Mouse (Mus musculus) intestine, postnatal 0 days (tissue): Measurements from ENCODE around the gene Mfsd12. TPM values are rescaled to one million over a fixed set of nuclear protein-coding genes. Genes with fewer than 3 reads are reported as not detected.

Experiments
- ATAC-seq: fragments of 200-750 bp; cut with Nextera tagmentation; 2 replicates; pipeline ENCODE4 v1.8.0; 2017; ENCODE audit warnings: mild to moderate bottlenecking, moderate TSS enrichment, moderate library complexity
- H3K27ac ChIP-seq: fragments of 300-500 bp; sonication (generic); 2 replicates; pipeline ENCODE4 v1.5.1; 2014; ENCODE audit warnings: mild to moderate bottlenecking, low read depth, low read length, moderate library complexity
- H3K27me3 ChIP-seq: fragments of 300-500 bp; sonication (generic); replicated peaks from 2 replicates; pipeline ENCODE4 v1.6.1; 2014; ENCODE audit warnings: low read length, mixed read lengths; ENCODE audit not compliant: control insufficient read depth, insufficient read depth
- H3K36me3 ChIP-seq: fragments of 300-500 bp; sonication (generic); 2 replicates; pipeline ENCODE4 v1.6.1; 2014; ENCODE audit warnings: mild to moderate bottlenecking, moderate library complexity; ENCODE audit not compliant: control insufficient read depth, insufficient read depth
- H3K4me1 ChIP-seq: fragments of 300-500 bp; sonication (generic); replicated peaks from 2 replicates; pipeline ENCODE4 v1.6.1; 2014; ENCODE audit warnings: antibody characterized with exemption, low read length, mixed read lengths; ENCODE audit not compliant: control insufficient read depth, insufficient read depth
- H3K4me2 ChIP-seq: fragments of 300-500 bp; sonication (generic); replicated peaks from 2 replicates; pipeline ENCODE4 v1.6.1; 2014; ENCODE audit warnings: low read depth, mild to moderate bottlenecking, moderate library complexity
- H3K4me3 ChIP-seq: fragments of 300-500 bp; sonication (generic); 2 replicates; pipeline ENCODE4 v1.5.1; 2014; ENCODE audit warnings: low read depth, low read length
- H3K9ac ChIP-seq: fragments of 300-500 bp; sonication (generic); 2 replicates; pipeline ENCODE4 v1.6.1; 2014; ENCODE audit warnings: mild to moderate bottlenecking, low read depth, low read length
- H3K9me3 ChIP-seq: fragments of 300-500 bp; sonication (generic); 2 replicates; pipeline ENCODE4 v1.6.1; 2016; ENCODE audit warnings: mixed run types; ENCODE audit not compliant: control insufficient read depth
- CTCF ChIP-seq: sonication (generic); IDR thresholded peaks from 2 replicates; pipeline ENCODE4 v1.5.1; 2016; ENCODE audit warnings: low read depth, mild to moderate bottlenecking, control low read depth, antibody characterized with exemption, moderate library complexity
- WGBS: fragments of 180-500 bp; shearing (Covaris S2); extraction: QIAGEN DNeasy Blood & Tissue Kit; methylation state at CpG from one replicate; pipeline ENCODE4 v1.1.7; 2014; 5-methylcytosine and 5-hydroxymethylcytosine counted together
- polyA plus RNA-seq: library from polyadenylated mRNA; unstranded; fragments of >200 nt; fragmentation: Nextera tagmentation; extraction: Ambion mirVana; gene quantifications from 2 replicates; pipeline ENCODE4 v1.2.1, GENCODE M21; 2015

The Mfsd12 gene
- polyA plus RNA-seq, 1 experiment from 2014 or later, result 29.6 TPM

DNA sequence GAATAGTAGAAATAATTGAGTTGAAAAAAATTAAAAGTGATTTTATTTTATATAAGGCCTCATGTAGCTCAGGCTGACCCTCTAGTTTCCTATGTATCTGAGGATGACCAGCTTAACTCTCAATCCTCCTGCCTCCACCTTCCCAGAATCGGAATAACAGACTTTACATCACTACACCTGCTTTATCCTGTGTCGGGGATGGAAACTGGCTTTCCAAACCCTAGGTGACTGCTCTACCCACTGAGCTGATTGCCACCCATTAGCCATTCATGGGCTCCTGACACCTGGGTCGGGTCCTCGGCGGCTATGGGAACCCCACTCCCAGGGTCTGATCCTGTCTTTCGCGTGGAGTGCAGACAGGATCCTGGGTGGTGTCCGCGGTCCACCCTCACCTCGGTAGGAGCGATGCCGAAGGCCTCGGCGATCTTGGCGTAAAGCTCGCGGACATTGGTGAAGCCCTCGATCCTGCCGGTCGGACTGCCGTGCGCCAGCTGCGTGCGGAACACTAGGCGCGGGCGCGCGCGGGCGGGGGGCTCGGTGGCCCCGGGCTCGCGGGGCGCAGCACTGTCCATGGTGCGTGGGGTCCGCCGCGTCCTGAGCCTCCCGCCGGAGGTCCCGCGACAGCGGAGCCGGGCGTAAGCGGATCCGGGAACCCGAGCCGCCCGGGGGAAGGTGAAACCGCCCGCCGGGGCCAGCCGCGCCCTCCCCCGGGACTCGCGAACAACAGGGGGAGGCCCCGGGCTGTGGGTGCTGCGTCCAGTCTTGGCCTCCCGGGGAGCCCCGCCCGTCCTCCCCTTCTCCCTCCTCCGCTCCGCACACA lies 14.4 kb upstream of the Mfsd12 start, which contains the start of gene Gipc3:
Gipc3 (minus strand) TSS at position 581 of the 820 bp plus-strand sequence.
- peak within 1 kb of the TSS; percentile 94 for H3K4me2 ChIP-seq
- TF ChIP-seq CTCF, result 0 out of 2 replicates have a peak, but pooled peaks have one; percentile 1
- 0 out of 2 replicates have a peak, but pooled peaks cover 2% of the 10 kb centered on the region for H3K4me1 ChIP-seq
- no peak for ATAC-seq
- H3K27ac ChIP-seq, result no peak within 1 kb of the TSS
- H3K4me3 ChIP-seq, result peak within 1 kb of the TSS; percentile 53
- peaks cover 5% of the 10 kb centered on the region; the same call in 1 of the 2 replicates for H3K36me3 ChIP-seq
- H3K9ac ChIP-seq, result peak within 1 kb of the TSS; percentile 59
- WGBS, result 5% methylated on average over 51 of the region's 67 CpGs
- H3K9me3 ChIP-seq, result no peaks in the 10 kb centered on the region
- H3K27me3 ChIP-seq, result peaks cover 14% of the 10 kb centered on the region

DNA sequence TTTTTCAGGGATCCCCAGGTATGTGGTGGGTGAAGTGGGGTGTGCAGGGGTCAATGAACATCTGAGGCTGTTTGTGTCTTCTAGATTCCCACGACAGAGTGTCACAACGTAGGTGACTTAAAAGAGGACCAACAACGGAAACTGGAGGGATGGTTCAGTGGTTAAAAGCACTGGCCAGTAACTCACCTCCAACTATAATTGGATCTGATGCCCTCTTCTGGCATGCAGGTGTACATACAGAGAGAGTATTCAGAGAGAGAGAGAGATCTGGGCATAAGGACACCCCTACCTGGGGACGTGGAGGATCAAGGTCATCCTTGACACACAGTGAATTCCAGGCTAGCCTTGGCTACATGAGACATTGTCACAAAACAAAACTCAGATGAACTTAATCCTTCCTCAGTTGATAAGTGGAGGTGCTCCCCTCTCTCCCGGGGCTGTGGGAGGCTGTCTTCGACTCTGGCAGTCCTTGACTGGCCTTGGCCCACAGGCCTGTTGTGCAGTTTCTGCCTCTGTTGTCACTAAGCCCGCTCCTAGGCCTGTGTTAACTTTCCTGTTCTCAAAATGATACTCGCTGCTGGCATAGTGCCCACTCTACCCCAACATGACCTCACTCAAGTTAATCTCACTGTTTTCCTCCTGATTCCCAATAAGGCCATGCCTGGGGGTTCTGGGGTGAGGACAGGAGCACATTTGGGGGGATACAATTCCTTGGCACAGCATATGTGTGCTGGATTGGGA lies 12.7 kb upstream of the Mfsd12 start:
- 46% methylated on average over 8 of the region's 8 CpGs for WGBS
- Histone ChIP-seq H3K27ac (no peak overlapping the region), H3K9me3 (no peaks in the 10 kb centered on the region), H3K27me3 (peaks cover 14% of the 10 kb centered on the region), H3K36me3 (peaks cover 13% of the 10 kb centered on the region; the same call in 1 of the 2 replicates), H3K4me2 (no peak overlapping the region), H3K9ac (no peak overlapping the region), H3K4me1 (0 out of 2 replicates have a peak, but pooled peaks cover 2% of the 10 kb centered on the region), H3K4me3 (no peak overlapping the region)
- TF ChIP-seq CTCF, result peak; percentile 64
- no peak for ATAC-seq

DNA sequence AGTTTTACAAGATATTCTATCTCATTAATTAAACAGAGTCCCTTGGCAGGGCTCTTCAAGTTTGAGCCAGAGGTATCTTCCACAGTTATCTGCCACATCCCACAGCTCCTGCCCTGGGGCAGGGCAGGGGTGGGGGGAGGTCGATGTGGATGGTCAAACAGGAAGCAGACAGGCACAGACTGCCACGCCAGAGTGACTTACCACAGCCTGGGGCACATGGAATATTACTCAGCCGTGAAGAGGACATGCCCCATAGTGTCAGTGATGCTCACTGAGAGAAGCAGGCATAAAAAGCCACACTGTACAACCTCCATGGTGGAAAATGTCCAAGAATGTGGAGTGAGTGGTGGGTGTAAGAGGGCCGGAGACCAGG lies 12.1 kb upstream of the Mfsd12 start:
- Histone ChIP-seq H3K36me3 (peaks cover 13% of the 10 kb centered on the region; the same call in 1 of the 2 replicates), H3K4me1 (0 out of 2 replicates have a peak, but pooled peaks cover 2% of the 10 kb centered on the region), H3K27ac (no peak overlapping the region), H3K27me3 (peaks cover 14% of the 10 kb centered on the region), H3K9me3 (no peaks in the 10 kb centered on the region), H3K9ac (no peak overlapping the region), H3K4me2 (no peak overlapping the region), H3K4me3 (no peak overlapping the region)
- ATAC-seq, result no peak
- no peak for TF ChIP-seq CTCF
- 85% methylated on average over 4 of the region's 4 CpGs for WGBS

DNA sequence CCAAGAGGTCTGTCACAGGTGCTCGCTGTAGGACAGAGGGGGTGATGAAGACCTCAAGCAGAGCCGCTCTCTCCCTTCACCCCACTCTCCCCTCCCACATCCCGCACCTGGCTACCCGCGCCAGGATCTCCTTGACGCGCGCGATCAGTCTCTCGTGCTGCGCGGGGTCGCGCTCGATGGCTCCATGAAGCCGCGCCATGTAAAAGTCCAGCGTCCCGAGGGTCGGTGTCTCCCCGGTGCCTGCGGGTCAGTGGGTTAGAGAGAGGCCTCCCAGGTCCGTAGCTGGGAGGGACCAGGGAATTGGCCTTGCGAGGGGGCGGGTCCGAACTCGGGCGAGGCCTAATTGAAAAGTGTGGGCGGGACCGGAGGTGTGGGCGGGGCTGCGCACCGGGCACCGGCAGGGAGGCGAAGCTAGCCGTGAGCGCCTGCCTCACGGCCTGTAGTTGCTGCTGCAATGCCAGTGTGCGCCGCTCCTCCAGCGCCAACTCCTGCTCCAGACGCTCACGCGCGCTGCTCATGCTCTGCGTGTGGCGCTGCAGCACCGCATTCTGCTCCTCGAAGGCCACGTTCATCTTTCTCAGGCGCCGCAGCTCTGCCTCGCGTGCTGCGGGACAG lies 10.7 kb upstream of the Mfsd12 start:
- Histone ChIP-seq H3K27me3 (peaks cover 14% of the 10 kb centered on the region), H3K4me3 (peak overlapping the region; percentile 27; the same call in 1 of the 2 replicates), H3K9me3 (no peaks in the 10 kb centered on the region), H3K27ac (no peak overlapping the region), H3K36me3 (peaks cover 13% of the 10 kb centered on the region; the same call in 1 of the 2 replicates), H3K9ac (0 out of 2 replicates have a peak overlapping the region, but pooled peaks have one; percentile 13), H3K4me1 (no peaks in the 10 kb centered on the region), H3K4me2 (peak overlapping the region; percentile 67)
- peak; percentile 70 for TF ChIP-seq CTCF
- ATAC-seq, result peak; percentile 46
- 13% methylated on average over 55 of the region's 55 CpGs for WGBS

DNA sequence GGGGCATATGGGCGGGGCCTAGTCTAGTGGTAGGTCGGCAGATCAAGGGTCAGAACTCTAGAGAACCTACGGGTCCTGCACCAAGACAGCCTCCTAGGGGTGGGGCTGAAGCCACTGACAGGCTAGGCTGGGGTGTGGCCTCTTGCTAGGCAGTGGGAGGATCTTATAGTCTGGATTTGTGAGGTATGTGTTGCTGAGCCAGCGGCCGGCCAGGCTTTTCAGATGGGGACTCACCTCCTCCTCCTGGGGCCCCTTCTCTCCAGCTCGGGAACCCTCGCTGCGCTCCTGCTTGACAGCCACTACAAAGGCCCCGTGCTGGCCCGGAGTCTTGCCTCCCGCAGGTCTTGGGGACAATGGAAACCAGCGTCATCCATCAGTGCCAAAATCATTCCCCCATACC lies 8.1 kb upstream of the Mfsd12 start:
- H3K27me3 ChIP-seq, result no peaks in the 10 kb centered on the region
- no peak for TF ChIP-seq CTCF
- no peak for ATAC-seq
- H3K4me1 ChIP-seq, result no peaks in the 10 kb centered on the region
- 0 out of 2 replicates have a peak overlapping the region, but pooled peaks have one; percentile 73 for H3K9ac ChIP-seq
- 4% methylated on average over 12 of the region's 12 CpGs for WGBS
- H3K27ac ChIP-seq, result no peak overlapping the region; the same call in 1 of the 2 replicates
- H3K4me3 ChIP-seq, result peak overlapping the region; percentile 76
- peak overlapping the region; percentile 90 for H3K4me2 ChIP-seq
- H3K36me3 ChIP-seq, result peaks cover 13% of the 10 kb centered on the region; the same call in 1 of the 2 replicates
- no peaks in the 10 kb centered on the region for H3K9me3 ChIP-seq

DNA sequence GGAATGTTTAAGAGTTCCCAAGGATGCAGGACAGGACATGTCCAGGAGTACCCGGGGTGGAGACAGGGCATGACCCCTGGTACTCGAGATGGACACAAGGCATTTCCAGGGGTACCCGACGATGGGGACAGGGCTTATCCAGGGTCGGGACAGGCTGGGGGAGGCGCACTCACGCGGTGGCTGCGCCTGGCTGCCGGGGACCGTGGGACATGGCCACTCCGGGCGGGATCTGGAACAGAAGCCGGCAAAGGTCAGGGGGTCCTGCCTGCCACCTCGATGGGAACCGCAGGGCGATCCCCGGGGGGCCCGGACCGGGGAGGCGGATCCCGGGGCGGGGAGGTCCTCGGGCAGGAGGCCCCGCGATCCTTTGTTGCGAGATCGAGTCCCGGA lies 7.3 kb upstream of the Mfsd12 start:
- H3K4me2 ChIP-seq, result peak overlapping the region; percentile 90
- H3K4me1 ChIP-seq, result no peaks in the 10 kb centered on the region
- TF ChIP-seq CTCF, result no peak
- peak overlapping the region; percentile 75 for H3K27ac ChIP-seq
- H3K36me3 ChIP-seq, result peaks cover 13% of the 10 kb centered on the region; the same call in 1 of the 2 replicates
- under 1% methylated on average over 28 of the region's 29 CpGs for WGBS
- H3K9ac ChIP-seq, result peak overlapping the region; percentile 73
- H3K27me3 ChIP-seq, result no peaks in the 10 kb centered on the region
- H3K9me3 ChIP-seq, result no peaks in the 10 kb centered on the region
- ATAC-seq, result no peak
- peak overlapping the region; percentile 76 for H3K4me3 ChIP-seq
